8 mouse cellular contexts compared by ENCODE assay signal in genomic region chr12:112707573-112707869, GRCm38 (mm10). TPM values are rescaled to one million over a fixed set of nuclear protein-coding genes. Genes with fewer than 3 reads are reported as not detected.
DNase-seq lines count a peak whose midpoint lies in the region; ATAC-seq lines count a peak whose summit lies in the region.

No protein-coding gene starts in this region.

- no peaks in the 10 kb centered on the region for H3K36me3 ChIP-seq in kidney, embryonic 15.5 days
- no peaks in the 10 kb centered on the region for H3K36me3 ChIP-seq in forebrain, embryonic 12.5 days (replicated peaks)
- H3K36me3 ChIP-seq in intestine, embryonic 16.5 days (ENCODE audit: control insufficient read depth, insufficient read depth, low read length): no peaks in the 10 kb centered on the region
- H3K36me3 ChIP-seq in neural tube, embryonic 14.5 days (ENCODE audit: control insufficient read depth, insufficient read depth, low read length): no peaks in the 10 kb centered on the region

- 27% methylated on average over 8 of the region's 8 CpGs for WGBS in kidney, embryonic 15.5 days
- WGBS in forebrain, embryonic 12.5 days: 23% methylated on average over 8 of the region's 8 CpGs
- 22% methylated on average over 8 of the region's 8 CpGs for WGBS in intestine, embryonic 16.5 days
- WGBS in neural tube, embryonic 14.5 days: 27% methylated on average over 8 of the region's 8 CpGs

- H3K27me3 ChIP-seq in kidney, embryonic 15.5 days: peaks cover 26% of the 10 kb centered on the region
- peaks cover 29% of the 10 kb centered on the region for H3K27me3 ChIP-seq in forebrain, embryonic 12.5 days
- peaks cover 2% of the 10 kb centered on the region; the same call in 1 of the 2 replicates for H3K27me3 ChIP-seq in intestine, embryonic 16.5 days (replicated peaks; ENCODE audit: control insufficient read depth, insufficient read depth, low read length)
- H3K27me3 ChIP-seq in neural tube, embryonic 14.5 days (ENCODE audit: control insufficient read depth, insufficient read depth, low read length): no peaks in the 10 kb centered on the region

- no peak overlapping the region for H3K4me3 ChIP-seq in kidney, embryonic 15.5 days (replicated peaks)
- no peak overlapping the region for H3K4me3 ChIP-seq in forebrain, embryonic 12.5 days (replicated peaks)
- no peak overlapping the region for H3K4me3 ChIP-seq in intestine, embryonic 16.5 days (ENCODE audit: low read length)
- no peak overlapping the region for H3K4me3 ChIP-seq in neural tube, embryonic 14.5 days (ENCODE audit: low read depth, low read length)

- H3K9me3 ChIP-seq in kidney, embryonic 15.5 days (replicated peaks): no peaks in the 10 kb centered on the region
- no peaks in the 10 kb centered on the region for H3K9me3 ChIP-seq in forebrain, embryonic 12.5 days
- 0 out of 2 replicates have a peak, but pooled peaks cover 2% of the 10 kb centered on the region for H3K9me3 ChIP-seq in intestine, embryonic 16.5 days (ENCODE audit: control insufficient read depth, low read length)
- H3K9me3 ChIP-seq in neural tube, embryonic 14.5 days (ENCODE audit: control insufficient read depth, low read length): no peaks in the 10 kb centered on the region

- ATAC-seq in kidney, embryonic 15.5 days (replicated peaks; ENCODE audit: low FRiP score): peak; percentile 31; the same call in 1 of the 2 replicates
- peak; percentile 42; the same call in 1 of the 2 replicates for ATAC-seq in forebrain, embryonic 12.5 days (ENCODE audit: low FRiP score)
- peak; percentile 39 for ATAC-seq in intestine, embryonic 16.5 days
- peak; percentile 39 for ATAC-seq in neural tube, embryonic 14.5 days (ENCODE audit: low read depth)
- ATAC-seq in erythroblast, adult 5-6 weeks (replicated peaks; ENCODE audit: low FRiP score, poor library complexity, severe bottlenecking): no peak

- H3K4me2 ChIP-seq in kidney, embryonic 15.5 days: peak overlapping the region; percentile 57; the same call in 1 of the 2 replicates
- peak overlapping the region; percentile 36; the same call in 1 of the 2 replicates for H3K4me2 ChIP-seq in forebrain, embryonic 12.5 days
- H3K4me2 ChIP-seq in intestine, embryonic 16.5 days (ENCODE audit: low read depth, low read length): no peak overlapping the region
- H3K4me2 ChIP-seq in neural tube, embryonic 14.5 days (ENCODE audit: low read depth, low read length): no peak overlapping the region

- no peak overlapping the region for H3K27ac ChIP-seq in kidney, embryonic 15.5 days
- no peak overlapping the region for H3K27ac ChIP-seq in forebrain, embryonic 12.5 days
- H3K27ac ChIP-seq in intestine, embryonic 16.5 days (ENCODE audit: low read length): no peak overlapping the region
- no peak overlapping the region for H3K27ac ChIP-seq in neural tube, embryonic 14.5 days (ENCODE audit: low read depth, low read length)

- H3K9ac ChIP-seq in kidney, embryonic 15.5 days: no peak overlapping the region
- no peak overlapping the region for H3K9ac ChIP-seq in forebrain, embryonic 12.5 days
- H3K9ac ChIP-seq in intestine, embryonic 16.5 days (ENCODE audit: low read depth, low read length): no peak overlapping the region; the same call in 1 of the 2 replicates
- H3K9ac ChIP-seq in neural tube, embryonic 14.5 days (replicated peaks; ENCODE audit: low read depth, low read length): peak overlapping the region; percentile 34; the same call in 1 of the 2 replicates

- peaks cover 13% of the 10 kb centered on the region for H3K4me1 ChIP-seq in kidney, embryonic 15.5 days
- peaks cover 3% of the 10 kb centered on the region; the same call in 1 of the 2 replicates for H3K4me1 ChIP-seq in forebrain, embryonic 12.5 days
- H3K4me1 ChIP-seq in intestine, embryonic 16.5 days (ENCODE audit: control insufficient read depth, insufficient read depth, low read length): peaks cover 11% of the 10 kb centered on the region; the same call in 1 of the 2 replicates
- H3K4me1 ChIP-seq in neural tube, embryonic 14.5 days (ENCODE audit: control insufficient read depth, insufficient read depth, low read length): no peaks in the 10 kb centered on the region

- DNase-seq in kidney, adult 8-10 months: no peak
- no peak for DNase-seq in layer of hippocampus, adult 18-20 months (ENCODE audit: low spot score in 2 of 2)
- no peak for DNase-seq in adrenal gland, adult (ENCODE audit: inconsistent age in 2 of 2, low spot score in 1 of 2)

RNA-seq across cellular contexts. Expression of gene Cep170b, which starts 12.7 kb away (rescaled TPM):
- polyA plus RNA-seq in kidney, embryonic 15.5 days (2015; fragmentation: Nextera tagmentation; extraction: Ambion mirVana): 15.8 and 16.6 TPM in 2 replicates
- polyA plus RNA-seq in forebrain, embryonic 12.5 days (2016; fragmentation: Nextera tagmentation; extraction: Ambion mirVana): 14.4 and 16.3 TPM in 2 replicates
- polyA plus RNA-seq in intestine, embryonic 16.5 days (2015; fragmentation: Nextera tagmentation; extraction: Ambion mirVana): 12.4 and 13.2 TPM in 2 replicates
- 33.2 and 36.1 TPM in 2 replicates for polyA plus RNA-seq in neural tube, embryonic 14.5 days (2014; fragmentation: Nextera tagmentation; extraction: Ambion mirVana)
- total RNA-seq in layer of hippocampus, adult 18-20 months (2021): 100 to 1,000 TPM; 192 to 208 TPM
- not detected in 2 replicates for total RNA-seq in erythroblast, adult 5-6 weeks (2015; ENCODE audit: low replicate concordance)
- total RNA-seq in erythroblast, adult 5-6 weeks (2017; ENCODE audit: low replicate concordance): 0.51 TPM in 1 of 2 replicates, not detected in the other

RNA-seq across cellular contexts. Expression of gene Zbtb42, which starts 28.9 kb away (rescaled TPM):
- 4.0 and 4.6 TPM in 2 replicates for polyA plus RNA-seq in kidney, embryonic 15.5 days (2015; fragmentation: Nextera tagmentation; extraction: Ambion mirVana)
- polyA plus RNA-seq in forebrain, embryonic 12.5 days (2016; fragmentation: Nextera tagmentation; extraction: Ambion mirVana): 4.6 and 5.1 TPM in 2 replicates
- 6.8 and 8.2 TPM in 2 replicates for polyA plus RNA-seq in intestine, embryonic 16.5 days (2015; fragmentation: Nextera tagmentation; extraction: Ambion mirVana)
- 1.3 and 3.5 TPM in 2 replicates for polyA plus RNA-seq in neural tube, embryonic 14.5 days (2014; fragmentation: Nextera tagmentation; extraction: Ambion mirVana)
- total RNA-seq in layer of hippocampus, adult 18-20 months (2021): under 1 TPM; 0.61 to 0.97 TPM
- total RNA-seq in erythroblast, adult 5-6 weeks (2015; ENCODE audit: low replicate concordance): 2.3 TPM in 1 of 2 replicates, not detected in the other
- 0.42 and 1.2 TPM in 2 replicates for total RNA-seq in erythroblast, adult 5-6 weeks (2017; ENCODE audit: low replicate concordance)

RNA-seq across cellular contexts. Expression of gene Akt1, which starts 32.8 kb away (rescaled TPM):
- polyA plus RNA-seq in kidney, embryonic 15.5 days (2015; fragmentation: Nextera tagmentation; extraction: Ambion mirVana): 53.7 and 56.7 TPM in 2 replicates
- polyA plus RNA-seq in forebrain, embryonic 12.5 days (2016; fragmentation: Nextera tagmentation; extraction: Ambion mirVana): 47.0 and 71.6 TPM in 2 replicates
- polyA plus RNA-seq in intestine, embryonic 16.5 days (2015; fragmentation: Nextera tagmentation; extraction: Ambion mirVana): 56.5 and 65.5 TPM in 2 replicates
- 57.9 and 59.2 TPM in 2 replicates for polyA plus RNA-seq in neural tube, embryonic 14.5 days (2014; fragmentation: Nextera tagmentation; extraction: Ambion mirVana)
- 100 to 1,000 TPM; 169 to 170 TPM for total RNA-seq in layer of hippocampus, adult 18-20 months (2021)
- 20.9 and 30.7 TPM in 2 replicates for total RNA-seq in erythroblast, adult 5-6 weeks (2015; ENCODE audit: low replicate concordance)
- total RNA-seq in erythroblast, adult 5-6 weeks (2017; ENCODE audit: low replicate concordance): 25.1 and 26.3 TPM in 2 replicates

RNA-seq across cellular contexts. Expression of gene Pld4, which starts 52.9 kb away (rescaled TPM):
- polyA plus RNA-seq in kidney, embryonic 15.5 days (2015; fragmentation: Nextera tagmentation; extraction: Ambion mirVana): 7.9 and 10.4 TPM in 2 replicates
- 3.6 and 3.9 TPM in 2 replicates for polyA plus RNA-seq in forebrain, embryonic 12.5 days (2016; fragmentation: Nextera tagmentation; extraction: Ambion mirVana)
- 12.2 and 13.0 TPM in 2 replicates for polyA plus RNA-seq in intestine, embryonic 16.5 days (2015; fragmentation: Nextera tagmentation; extraction: Ambion mirVana)
- polyA plus RNA-seq in neural tube, embryonic 14.5 days (2014; fragmentation: Nextera tagmentation; extraction: Ambion mirVana): 4.5 and 6.9 TPM in 2 replicates
- total RNA-seq in layer of hippocampus, adult 18-20 months (2021): 10 to 100 TPM; 10.2 to 11.0 TPM
- total RNA-seq in erythroblast, adult 5-6 weeks (2015; ENCODE audit: low replicate concordance): 31.9 and 42.8 TPM in 2 replicates
- total RNA-seq in erythroblast, adult 5-6 weeks (2017; ENCODE audit: low replicate concordance): 14.6 and 26.6 TPM in 2 replicates

Comparison
In these comparisons a context has a peak if more than half of its experiments do, and no peak if none do; other contexts are left out.
1. H3K4me2 ChIP-seq: peak in kidney, embryonic 15.5 days (single experiment) and forebrain, embryonic 12.5 days (single experiment); none in intestine, embryonic 16.5 days (single experiment) and neural tube, embryonic 14.5 days (single experiment).